Mouse (Mus musculus) stomach, embryonic 16.5 days (tissue): ENCODE results near the gene Ift57. TPM values are rescaled to one million over a fixed set of nuclear protein-coding genes. Genes with fewer than 3 reads are reported as not detected.

Experiments
- ATAC-seq: fragments of 200-750 bp; cut with Nextera tagmentation; 2 replicates; pipeline ENCODE4 v1.8.0; 2017; ENCODE audit warnings: moderate number of reproducible peaks, moderate TSS enrichment; ENCODE audit not compliant: insufficient read depth, low FRiP score
- H3K27ac ChIP-seq: fragments of 300-500 bp; sonication (generic); 2 replicates; pipeline ENCODE4 v1.5.1; 2014; ENCODE audit warnings: low read length
- H3K27me3 ChIP-seq: fragments of 300-500 bp; sonication (generic); 2 replicates; pipeline ENCODE4 v1.6.1; 2014; ENCODE audit warnings: low read length, control low read depth, mixed read lengths; ENCODE audit not compliant: control insufficient read depth, insufficient read depth
- H3K36me3 ChIP-seq: fragments of 300-500 bp; sonication (generic); 2 replicates; pipeline ENCODE4 v1.6.1; 2014; ENCODE audit warnings: low read length; ENCODE audit not compliant: control insufficient read depth, insufficient read depth
- H3K4me1 ChIP-seq: fragments of 300-500 bp; sonication (generic); 2 replicates; pipeline ENCODE4 v1.6.1; 2014; ENCODE audit warnings: low read length, control low read depth, mixed read lengths; ENCODE audit not compliant: control insufficient read depth, insufficient read depth
- H3K4me2 ChIP-seq: fragments of 300-500 bp; sonication (generic); 2 replicates; pipeline ENCODE4 v1.6.1; 2014; ENCODE audit warnings: low read depth, low read length, mixed read lengths
- H3K4me3 ChIP-seq: fragments of 300-500 bp; sonication (generic); replicated peaks from 2 replicates; pipeline ENCODE4 v1.5.1; 2014; ENCODE audit warnings: mild to moderate bottlenecking, low read length
- H3K9ac ChIP-seq: fragments of 300-500 bp; sonication (generic); 2 replicates; pipeline ENCODE4 v1.6.1; 2014; ENCODE audit warnings: low read length
- H3K9me3 ChIP-seq: fragments of 300-500 bp; sonication (generic); replicated peaks from 2 replicates; pipeline ENCODE4 v1.6.1; 2016; ENCODE audit warnings: low read length, control low read depth; ENCODE audit not compliant: control insufficient read depth
- WGBS: fragments of 180-500 bp; shearing (Covaris S2); extraction: QIAGEN DNeasy Blood & Tissue Kit; methylation state at CpG from one replicate; pipeline ENCODE4 v1.1.7; 2014; 5-methylcytosine and 5-hydroxymethylcytosine counted together
- polyA plus RNA-seq: library from polyadenylated mRNA; unstranded; fragments of >200 nt; fragmentation: Nextera tagmentation; extraction: Ambion mirVana; gene quantifications from 2 replicates; pipeline ENCODE4 v1.2.1, GENCODE M21; 2015

Gene Ift57
- polyA plus RNA-seq, 1 experiment from 2014 or later = 19.5 TPM

GRCm38 (mm10) chr16:49806920-49807319, 107.9 kb downstream of the Ift57 start:
- no peaks in the 10 kb centered on the region for H3K27me3 ChIP-seq
- no peak overlapping the region for H3K4me2 ChIP-seq
- no peaks in the 10 kb centered on the region for H3K9me3 ChIP-seq
- WGBS = 84% methylated on average over 10 of the region's 10 CpGs
- peaks cover 2% of the 10 kb centered on the region; the same call in 1 of the 2 replicates for H3K4me1 ChIP-seq
- no peaks in the 10 kb centered on the region for H3K36me3 ChIP-seq
- no peak for ATAC-seq
- H3K4me3 ChIP-seq = no peak overlapping the region
- H3K27ac ChIP-seq = no peak overlapping the region
- no peak overlapping the region for H3K9ac ChIP-seq

DNA sequence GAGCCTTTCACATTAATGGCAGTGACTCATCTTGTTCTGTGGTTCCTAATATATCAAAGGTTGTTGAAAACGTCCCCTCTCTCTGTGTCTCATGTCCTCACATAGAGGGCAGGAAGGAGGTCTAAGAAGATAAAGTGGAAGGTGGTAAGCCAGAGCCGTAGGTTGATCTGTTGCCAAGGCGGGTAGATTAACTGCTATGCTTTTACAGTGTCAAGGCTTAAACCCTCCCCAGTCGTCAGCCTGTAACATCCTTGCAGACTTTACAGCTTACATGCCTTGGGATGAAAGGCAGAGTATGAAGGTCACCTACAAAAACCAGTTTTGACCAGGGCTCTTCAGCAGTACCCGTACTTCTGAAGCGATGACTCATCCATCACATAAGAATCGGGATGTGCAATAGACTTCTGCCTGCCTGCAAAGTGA, 108.4 kb downstream of the Ift57 start:
- H3K27ac ChIP-seq = no peak overlapping the region
- H3K27me3 ChIP-seq = no peaks in the 10 kb centered on the region
- 65% methylated on average over 7 of the region's 7 CpGs for WGBS
- H3K4me3 ChIP-seq = no peak overlapping the region
- H3K4me1 ChIP-seq = peaks cover 2% of the 10 kb centered on the region; the same call in 1 of the 2 replicates
- ATAC-seq = no peak
- no peaks in the 10 kb centered on the region for H3K9me3 ChIP-seq
- H3K4me2 ChIP-seq = no peak overlapping the region
- H3K36me3 ChIP-seq = no peaks in the 10 kb centered on the region
- no peak overlapping the region for H3K9ac ChIP-seq

DNA sequence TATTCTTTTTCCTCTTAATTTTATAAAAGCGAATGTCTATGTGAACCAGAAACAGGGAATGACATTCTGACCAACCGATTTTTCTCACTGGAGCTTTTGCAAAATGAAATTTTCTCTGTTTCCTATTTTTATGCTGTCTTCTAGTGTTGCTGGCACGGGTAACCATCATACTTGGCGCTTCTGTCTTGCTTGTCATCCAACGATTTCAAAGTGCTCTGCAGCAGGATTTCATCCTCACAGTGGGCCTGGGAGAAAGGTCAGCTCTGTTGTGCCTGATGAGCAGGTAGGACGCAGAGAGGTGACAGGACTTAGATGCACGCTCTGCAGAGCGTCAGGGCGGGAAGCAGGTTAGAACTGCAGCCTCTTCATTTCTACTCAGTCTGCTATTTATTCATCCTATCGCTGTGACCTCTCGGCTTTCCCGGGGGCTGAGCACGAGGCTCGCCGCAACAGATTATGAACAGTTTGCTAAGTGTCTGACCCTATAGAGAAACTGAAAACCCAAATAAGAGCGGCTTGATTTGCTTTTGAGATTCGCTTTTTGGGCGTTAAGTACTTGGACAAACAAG, 108.9 kb downstream of the Ift57 start:
- no peak overlapping the region for H3K4me3 ChIP-seq
- 73% methylated on average over 18 of the region's 18 CpGs for whole genome bisulfite sequencing
- peaks cover 2% of the 10 kb centered on the region; the same call in 1 of the 2 replicates for H3K4me1 ChIP-seq
- no peaks in the 10 kb centered on the region for H3K9me3 ChIP-seq
- ATAC-seq = no peak
- no peak overlapping the region for H3K27ac ChIP-seq
- no peak overlapping the region for H3K9ac ChIP-seq
- H3K27me3 ChIP-seq = no peaks in the 10 kb centered on the region
- no peak overlapping the region for H3K4me2 ChIP-seq
- no peaks in the 10 kb centered on the region for H3K36me3 ChIP-seq

- Histone ChIP-seq H3K4me1 (no peaks in the 10 kb centered on the region), H3K36me3 (no peaks in the 10 kb centered on the region), H3K27me3 (no peaks in the 10 kb centered on the region), H3K9me3 (no peaks in the 10 kb centered on the region), H3K9ac (no peak overlapping the region), H3K4me2 (no peak overlapping the region), H3K4me3 (no peak overlapping the region), H3K27ac (no peak overlapping the region)
- no peak for ATAC-seq
- WGBS = 71% methylated on average over 2 of the region's 2 CpGs
Measured at GRCm38 (mm10) chr16:49811897-49812296, 112.9 kb downstream of the Ift57 start.

DNA sequence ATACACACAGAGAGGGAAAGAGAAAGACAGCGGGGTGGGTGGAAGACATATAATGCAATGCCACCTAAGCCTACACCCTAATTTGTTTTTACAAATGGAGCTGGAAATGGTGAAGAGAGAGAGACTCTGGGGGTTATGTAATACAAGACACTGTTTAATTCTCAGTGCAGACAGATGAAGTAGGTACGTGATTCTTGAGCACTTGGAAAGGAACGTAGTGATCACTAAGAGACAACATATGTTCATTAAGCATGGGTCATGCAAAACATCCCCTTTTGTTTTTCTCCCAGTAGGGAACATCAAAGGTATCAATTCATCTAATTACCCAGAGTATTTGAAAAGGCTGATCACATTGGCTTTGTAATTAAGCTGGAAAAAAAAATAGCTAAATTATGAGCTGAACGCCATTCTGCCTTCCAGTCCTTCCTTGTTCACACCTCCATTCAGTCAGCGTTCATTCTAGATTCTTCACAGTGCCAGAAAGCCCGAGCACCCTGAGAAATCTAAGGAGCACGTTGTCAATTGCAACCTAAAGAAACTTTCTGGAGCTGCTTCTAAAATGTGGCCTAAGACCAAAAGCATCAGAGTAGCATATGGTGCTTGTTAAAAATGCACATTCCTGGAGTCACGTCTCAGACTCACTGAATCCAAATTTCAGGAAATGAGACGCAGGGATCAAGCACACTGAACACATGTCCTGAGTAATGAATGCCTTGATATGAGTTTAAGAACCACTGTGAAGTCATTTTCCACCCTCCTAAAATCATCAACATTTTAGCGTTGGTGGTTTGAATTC, 114.0 kb downstream of the Ift57 start:
- Histone ChIP-seq H3K4me2 (no peak overlapping the region), H3K9ac (no peak overlapping the region), H3K9me3 (no peaks in the 10 kb centered on the region), H3K27me3 (no peaks in the 10 kb centered on the region), H3K4me1 (no peaks in the 10 kb centered on the region), H3K4me3 (no peak overlapping the region), H3K36me3 (no peaks in the 10 kb centered on the region), H3K27ac (no peak overlapping the region)
- WGBS = 71% methylated on average over 10 of the region's 10 CpGs
- no peak for ATAC-seq

DNA sequence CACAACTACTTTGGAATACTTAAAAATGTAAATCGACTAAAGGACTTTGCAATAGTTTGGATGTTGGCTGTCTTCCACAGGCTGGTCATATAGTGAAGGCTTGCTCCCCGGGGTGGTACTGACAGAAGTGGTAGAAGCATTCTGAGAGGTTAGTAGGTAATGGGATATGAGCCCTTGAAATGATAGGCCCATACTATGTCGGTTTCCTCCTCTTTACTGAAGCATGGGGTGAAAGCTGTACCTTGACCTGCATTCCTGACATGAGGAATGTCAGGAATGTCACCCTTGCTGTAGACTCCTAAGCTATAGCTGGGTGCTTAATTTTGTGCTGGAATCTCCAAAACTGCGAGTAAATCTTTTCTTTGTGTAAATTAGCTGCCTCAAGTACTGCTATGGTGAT, 115.4 kb downstream of the Ift57 start:
- no peaks in the 10 kb centered on the region for H3K9me3 ChIP-seq
- H3K36me3 ChIP-seq = no peaks in the 10 kb centered on the region
- H3K4me3 ChIP-seq = no peak overlapping the region
- H3K4me2 ChIP-seq = no peak overlapping the region
- no peak overlapping the region for H3K9ac ChIP-seq
- H3K4me1 ChIP-seq = no peaks in the 10 kb centered on the region
- H3K27ac ChIP-seq = no peak overlapping the region
- ATAC-seq = no peak
- WGBS = 59% methylated on average over 4 of the region's 4 CpGs
- no peaks in the 10 kb centered on the region for H3K27me3 ChIP-seq

Other genes with a start within 250 kb of the Ift57 start
- 80.0 and 94.9 TPM in 2 replicates for gene Cd47, start 101.3 kb downstream of the Ift57 start, polyA plus RNA-seq